Mouse (Mus musculus) kidney, adult 11 months (tissue): ENCODE measurements at regions not wholly inside any gene's neighbourhood (a gene's known extent, or its start where the extent isn't known, plus 50 kb on each side); places are given as distances from the start of the nearest gene placed in this dataset.

ENCODE experiments used
- DNase-seq: peaks from one replicate; pipeline ENCODE4 v3.0.0; 2022

DNA sequence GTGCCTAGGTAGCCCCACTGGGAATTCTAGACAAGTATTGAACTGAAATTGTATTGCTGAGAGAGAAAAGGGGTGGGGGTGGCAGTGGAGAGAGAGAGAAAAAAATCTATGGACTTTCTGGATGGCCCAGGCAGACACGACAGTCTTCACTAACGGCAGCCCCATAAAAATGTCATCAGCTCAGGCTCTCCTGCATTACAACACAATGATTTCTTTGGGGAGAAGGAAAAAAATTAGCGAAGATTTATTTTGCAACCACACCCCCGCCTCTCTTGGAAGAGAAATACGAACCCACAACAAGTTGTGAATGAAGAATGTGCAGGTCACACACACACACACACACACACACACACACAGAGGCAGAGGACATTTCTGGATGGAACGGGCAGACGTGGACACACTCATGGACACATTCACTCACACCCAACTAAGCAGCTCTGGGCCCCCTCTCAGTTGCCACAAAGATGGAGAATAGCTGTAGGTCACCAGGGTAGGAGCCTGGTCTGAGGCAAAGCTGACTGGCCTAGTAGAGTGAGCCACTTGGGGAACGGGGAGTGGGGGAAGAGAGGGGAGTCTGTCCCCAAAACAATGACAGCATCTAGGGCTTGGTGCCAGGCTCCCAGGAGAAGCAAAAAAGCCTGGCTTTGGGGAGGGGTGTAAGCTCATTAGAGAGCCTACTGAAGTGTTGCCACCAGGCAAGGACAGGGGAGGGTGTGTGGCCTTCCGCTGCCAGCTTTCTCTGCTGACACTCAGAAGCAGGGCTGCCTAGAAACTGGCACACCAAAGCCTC is 201.0 kb downstream of the Sox9 start:
- DNase-seq: no peak

DNA sequence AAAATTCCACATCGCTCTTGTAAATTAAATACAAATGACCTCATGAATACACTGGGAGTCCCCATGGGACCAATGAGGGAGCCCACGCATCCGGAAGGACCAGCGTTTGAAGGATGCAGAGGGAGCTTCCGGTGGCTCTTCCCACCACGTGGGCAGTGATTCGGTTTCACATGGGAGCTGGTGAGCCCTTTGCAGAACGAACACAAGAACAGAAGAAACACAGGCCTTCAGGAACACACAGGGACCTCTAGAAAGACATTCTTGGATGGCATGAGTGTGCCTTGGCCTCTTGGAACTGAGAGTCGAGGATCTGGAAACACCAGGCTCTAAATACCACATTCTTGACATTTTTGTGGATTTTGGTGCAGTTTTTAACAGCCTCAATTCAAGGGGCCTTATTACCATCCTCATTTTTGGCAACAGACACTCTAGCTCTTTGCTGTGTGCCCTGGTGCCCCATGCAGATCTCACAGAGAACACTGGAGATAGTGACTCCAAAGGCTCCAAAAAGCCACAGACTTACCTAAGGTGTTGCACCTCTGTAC is 204.1 kb downstream of the Sox9 start:
- no peak for DNase-seq

DNA sequence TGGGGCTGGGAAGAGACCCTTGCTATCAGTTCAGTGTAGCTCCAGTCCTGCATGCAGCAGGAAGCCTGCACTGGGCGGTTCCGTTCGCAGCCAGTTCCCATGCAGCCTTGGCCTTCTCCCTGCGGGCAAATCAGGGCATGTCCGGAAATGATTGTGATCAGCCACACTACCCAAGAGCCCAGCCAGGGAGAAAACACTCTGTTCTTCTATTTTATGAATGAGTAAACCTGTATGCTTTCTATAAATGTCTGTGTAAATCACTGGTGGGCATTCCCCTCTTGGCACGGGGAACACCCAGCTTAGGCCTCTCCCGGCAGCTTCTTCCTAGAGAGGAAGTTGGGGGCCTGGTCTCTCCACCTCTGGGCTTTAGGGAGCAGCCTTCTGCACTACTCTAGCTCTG is 205.8 kb downstream of the Sox9 start:
- DNase-seq: no peak

DNA sequence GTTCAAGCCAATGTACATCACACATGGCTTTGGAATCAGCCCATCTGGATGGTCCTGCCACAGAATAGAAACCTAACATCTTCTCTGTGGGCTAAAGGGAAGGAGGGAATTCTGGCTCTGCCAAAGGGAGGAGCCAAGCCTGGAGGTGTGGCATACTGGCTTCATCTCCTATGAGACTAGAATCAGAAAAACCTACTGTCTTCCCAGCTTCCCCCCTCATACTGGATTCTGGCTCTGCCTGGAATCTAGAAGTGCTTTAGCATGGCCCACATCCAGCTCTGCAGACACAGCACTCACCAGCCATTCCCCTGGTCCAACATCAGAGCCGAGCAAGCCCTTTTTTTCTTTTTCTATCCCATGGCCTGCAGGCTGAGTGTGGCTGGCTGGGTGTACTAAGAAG is 206.9 kb downstream of the Sox9 start:
- DNase-seq: no peak

DNA sequence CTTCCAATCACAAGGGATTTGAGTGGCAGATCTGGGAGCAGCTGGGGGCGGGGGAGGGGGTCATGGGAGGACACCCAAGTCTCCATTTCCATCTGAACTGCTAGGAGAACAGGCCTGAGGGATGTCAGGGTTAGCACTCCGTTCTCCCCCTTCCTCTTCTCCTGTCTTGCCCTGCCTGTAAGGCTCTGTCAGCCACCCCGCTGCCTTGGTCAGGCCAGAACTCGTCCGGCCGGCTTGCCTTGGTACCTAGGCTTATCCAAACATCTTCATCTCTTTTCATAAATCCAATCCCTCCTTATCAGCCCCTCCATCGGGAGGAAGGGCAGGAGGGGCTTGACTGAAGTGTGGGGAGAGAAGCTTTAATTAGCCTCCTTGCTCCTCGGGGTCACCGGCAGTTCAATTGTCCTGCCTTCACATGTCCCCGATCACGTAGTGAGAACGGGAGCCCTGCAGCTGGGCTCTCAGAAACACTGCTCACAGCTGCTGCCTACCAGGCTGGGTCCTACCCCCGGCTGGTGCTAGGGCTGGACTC is 208.0 kb downstream of the Sox9 start:
- no peak for DNase-seq

DNA sequence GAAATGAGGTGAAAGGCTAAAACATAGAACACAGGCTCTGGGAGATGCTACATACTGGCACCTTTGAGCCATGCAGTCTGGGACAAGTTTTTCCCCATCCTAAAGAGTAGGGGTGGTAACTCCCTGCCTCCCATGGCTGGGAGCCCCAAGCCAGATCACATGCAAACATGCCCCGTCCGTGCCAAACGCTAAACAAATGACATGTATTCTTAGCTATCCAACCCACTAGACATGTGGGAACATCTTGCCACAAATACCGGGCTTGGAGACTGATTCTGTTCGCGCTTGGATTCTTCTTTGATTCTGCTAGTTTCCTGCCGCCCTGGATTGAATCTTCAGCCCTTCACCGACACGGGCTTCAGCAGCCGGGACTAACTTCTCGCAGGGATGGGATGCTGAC is 208.7 kb downstream of the Sox9 start:
- no peak for DNase-seq

DNA sequence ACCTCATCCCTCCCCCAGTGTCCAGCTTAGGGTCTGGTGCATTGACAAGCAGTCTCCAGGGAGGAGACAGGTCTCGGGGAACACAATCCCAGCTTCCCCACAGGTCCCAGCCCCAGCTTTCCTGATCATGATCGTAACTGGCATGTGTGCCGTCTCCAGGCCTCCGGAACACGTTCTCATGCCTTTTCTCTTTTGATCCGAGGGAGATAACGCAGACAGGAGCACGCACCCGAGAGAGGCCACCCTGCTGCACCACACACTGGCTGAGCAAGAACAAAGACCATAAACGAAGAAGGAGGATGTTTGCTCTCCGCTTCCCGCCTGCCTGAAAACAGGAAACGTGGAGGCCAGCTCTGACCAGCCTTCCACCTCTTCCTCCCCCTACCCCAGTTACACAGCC is 209.8 kb downstream of the Sox9 start:
- no peak for DNase-seq

DNA sequence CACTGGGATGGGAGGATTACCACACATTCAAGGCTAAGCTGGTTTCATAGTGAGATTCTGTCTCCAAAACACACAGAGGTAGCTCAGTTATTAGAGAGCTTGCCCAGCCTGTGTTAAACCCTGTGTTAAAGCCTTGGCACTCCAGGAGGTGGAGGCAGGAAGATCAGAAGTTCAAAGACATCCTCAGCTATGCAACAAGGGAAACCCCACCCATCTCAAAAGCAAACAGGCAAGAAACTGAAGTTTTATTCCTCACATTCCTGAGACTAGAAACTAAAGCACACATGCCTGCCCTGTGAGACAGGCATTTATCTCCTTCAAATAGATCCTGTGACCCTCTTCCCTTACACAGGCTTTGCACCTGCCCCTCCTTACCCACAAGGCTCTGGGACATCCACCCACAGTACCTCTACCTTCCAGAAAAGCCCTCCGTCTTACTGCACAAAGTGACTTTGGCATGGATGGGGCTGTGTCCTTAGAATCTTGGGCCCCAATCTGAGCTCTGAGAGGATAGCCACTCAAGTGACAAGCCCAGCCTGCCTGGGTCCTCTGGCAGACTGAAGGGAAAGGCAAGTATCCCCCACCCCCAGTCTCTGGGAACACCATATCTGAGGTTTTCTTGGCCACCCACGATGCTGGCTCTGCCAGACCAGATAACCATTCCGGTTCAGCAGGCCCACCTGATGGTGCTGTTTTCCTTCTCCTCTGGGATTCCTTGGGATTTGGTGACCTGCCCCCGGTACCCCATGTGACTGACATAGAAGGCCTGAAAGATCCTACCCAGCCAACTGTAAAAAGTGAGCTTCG is 217.0 kb downstream of the Sox9 start:
- DNase-seq: no peak

DNA sequence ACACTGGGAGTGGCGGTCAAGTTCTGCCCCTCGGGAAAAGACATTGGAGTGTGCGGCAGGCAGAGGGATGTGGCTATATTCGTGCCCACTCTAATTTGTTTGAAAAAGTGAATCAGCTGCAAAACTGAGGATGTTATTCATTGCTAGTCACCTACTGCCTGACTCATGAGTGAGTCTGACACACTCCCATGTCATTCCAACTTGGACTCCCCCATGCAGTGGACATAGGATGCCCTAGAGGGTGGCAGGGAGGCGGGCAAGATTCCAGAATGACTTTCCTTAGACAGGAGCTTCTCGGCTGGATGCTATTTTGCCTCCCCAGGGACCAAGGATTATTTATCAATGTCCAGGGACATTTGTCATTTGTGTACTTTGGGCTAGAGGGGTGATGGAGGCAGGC is 219.0 kb downstream of the Sox9 start:
- no peak for DNase-seq

DNA sequence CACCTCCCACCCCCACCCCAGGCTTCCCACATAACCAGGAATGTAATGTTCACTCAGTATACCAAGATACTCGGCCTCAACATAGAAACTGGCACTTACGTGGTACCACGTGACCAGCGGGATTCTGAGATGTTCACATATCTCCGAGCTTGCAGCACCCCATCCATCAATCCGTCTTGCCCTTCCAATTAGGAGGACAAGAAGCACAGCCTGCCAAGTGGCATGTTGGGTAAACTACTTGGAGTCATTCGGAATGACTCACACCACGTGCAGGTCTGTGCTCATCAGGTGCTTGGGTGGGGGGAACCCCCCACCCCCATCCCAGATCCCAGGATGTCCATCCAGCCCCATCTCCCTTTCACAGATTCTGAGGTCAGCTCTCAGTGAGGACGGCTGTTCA is 223.9 kb downstream of the Sox9 start:
- DNase-seq: no peak

DNA sequence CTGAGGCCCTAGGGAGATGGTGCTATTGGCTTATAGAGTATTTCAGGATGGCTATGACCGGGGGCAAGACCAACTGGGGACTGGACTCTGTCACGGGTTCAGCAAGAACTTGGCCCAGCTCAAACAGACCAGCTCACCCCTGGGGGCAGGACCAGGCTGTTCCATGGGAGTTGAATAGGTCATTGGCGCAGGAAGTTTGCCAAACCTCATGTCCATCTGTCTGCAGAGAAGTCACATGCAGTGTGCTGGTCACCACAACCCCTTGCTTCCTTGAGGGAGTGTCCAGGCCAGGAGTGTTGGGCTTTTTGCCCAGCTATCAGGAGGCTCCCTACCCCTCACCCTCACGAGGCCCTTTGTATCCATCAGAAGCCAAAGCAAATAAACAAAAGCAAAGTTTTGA is 226.5 kb downstream of the Sox9 start:
- DNase-seq: peak; percentile 74

DNA sequence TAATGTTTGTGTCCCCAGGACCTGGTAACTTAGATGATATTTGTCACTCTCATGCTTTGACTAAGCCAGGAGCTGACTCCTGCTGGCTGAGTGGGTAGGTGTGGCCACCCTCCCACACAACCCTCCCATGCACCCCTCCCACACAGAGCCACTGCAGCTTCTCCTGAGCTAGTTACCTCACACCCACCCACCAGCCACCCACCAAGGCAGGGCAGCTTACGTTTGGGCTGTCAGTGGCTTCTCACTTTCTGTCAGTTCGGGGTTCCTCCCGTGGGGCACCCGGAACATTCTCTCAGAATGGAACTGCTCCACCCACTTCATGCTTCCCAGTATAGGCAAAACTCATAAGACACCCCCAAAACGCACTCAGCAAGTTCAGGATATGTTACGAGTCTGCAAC is 227.4 kb downstream of the Sox9 start:
- DNase-seq: no peak

DNA sequence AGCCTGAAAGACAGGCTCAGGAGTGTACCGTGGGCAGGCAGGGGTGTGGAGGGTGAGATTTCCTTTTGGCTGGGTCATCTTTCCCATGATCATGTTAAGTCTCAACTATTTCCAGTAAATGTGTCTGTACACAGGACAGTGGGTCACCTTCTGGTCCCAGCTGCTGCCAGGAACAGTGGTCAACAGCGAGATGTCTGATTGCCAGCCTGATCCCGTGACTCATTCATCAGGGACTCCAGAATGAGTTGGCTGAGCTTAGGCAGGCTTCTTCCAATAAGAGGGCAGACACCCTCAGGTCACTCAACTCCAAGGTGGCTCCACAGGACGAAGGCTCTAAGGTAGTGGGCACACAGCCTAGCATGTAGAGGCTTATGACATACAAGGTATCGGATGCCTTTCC is 228.9 kb downstream of the Sox9 start:
- peak; percentile 4 for DNase-seq

DNA sequence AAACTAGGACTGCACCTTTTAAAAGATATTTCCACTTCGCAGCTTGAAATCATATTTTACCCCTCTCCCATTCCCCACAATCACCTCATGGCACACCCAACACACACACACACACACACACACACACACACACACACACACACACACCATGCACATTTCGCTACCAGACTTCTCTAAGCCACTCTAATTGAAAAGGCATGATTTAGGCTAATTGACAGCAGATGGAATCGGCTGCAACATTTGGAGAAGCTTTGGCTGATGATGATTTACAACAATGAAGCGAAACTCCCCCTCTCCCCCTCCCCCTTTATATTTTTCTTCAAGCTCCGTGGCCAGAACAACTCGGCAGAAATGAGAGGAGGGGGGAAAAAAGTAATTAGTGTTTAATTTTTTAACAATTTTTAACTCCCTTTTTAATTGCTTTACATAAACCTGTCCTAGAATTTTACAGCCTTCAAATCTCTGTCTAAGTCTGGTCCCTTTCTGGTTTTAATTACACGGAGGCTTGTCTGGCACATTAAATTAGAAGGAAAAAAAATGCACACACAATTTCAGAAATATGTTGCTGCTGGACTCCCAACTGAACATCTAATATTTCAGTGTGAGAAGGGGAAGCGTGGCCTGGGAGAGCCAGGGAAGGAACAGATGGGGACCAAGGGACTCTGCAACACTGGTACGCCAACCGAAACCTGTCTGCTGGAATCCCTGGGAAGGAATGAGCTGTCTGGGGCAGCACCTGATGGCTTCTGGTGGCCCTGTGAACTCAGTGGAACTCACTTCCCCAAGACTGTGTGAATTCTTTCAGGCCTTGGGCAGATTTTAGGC is 232.4 kb downstream of the Sox9 start:
- DNase-seq: no peak

DNA sequence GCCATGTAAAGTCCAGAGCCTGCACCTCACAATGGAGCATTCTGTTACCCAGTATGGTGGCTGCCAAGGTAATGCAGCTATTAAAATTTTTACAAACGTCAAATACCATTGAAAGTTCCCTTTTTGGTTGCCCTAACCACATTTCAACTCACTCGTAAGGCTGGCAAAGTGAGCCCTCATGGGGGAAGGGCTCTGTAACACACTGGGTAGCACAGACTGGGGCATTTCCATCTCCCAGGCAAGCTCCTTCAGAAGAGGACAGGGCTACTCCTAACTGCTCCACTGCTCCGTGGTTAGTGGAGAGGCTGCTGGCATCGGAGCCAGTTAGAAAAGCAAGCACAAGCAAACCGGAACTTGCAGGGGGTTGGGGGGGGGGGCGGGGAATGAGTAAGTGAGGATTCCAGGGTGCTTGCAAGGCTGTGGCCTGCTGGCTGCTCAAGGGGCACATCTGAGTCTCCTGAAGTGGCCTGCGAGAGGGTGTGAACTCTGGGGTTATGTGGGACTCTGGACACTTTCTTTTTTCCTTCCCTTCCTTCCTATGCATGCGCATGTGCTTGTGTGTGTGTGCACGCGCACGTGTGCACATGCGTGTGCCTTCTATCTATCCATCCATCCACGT is 233.8 kb downstream of the Sox9 start:
- DNase-seq: no peak

DNA sequence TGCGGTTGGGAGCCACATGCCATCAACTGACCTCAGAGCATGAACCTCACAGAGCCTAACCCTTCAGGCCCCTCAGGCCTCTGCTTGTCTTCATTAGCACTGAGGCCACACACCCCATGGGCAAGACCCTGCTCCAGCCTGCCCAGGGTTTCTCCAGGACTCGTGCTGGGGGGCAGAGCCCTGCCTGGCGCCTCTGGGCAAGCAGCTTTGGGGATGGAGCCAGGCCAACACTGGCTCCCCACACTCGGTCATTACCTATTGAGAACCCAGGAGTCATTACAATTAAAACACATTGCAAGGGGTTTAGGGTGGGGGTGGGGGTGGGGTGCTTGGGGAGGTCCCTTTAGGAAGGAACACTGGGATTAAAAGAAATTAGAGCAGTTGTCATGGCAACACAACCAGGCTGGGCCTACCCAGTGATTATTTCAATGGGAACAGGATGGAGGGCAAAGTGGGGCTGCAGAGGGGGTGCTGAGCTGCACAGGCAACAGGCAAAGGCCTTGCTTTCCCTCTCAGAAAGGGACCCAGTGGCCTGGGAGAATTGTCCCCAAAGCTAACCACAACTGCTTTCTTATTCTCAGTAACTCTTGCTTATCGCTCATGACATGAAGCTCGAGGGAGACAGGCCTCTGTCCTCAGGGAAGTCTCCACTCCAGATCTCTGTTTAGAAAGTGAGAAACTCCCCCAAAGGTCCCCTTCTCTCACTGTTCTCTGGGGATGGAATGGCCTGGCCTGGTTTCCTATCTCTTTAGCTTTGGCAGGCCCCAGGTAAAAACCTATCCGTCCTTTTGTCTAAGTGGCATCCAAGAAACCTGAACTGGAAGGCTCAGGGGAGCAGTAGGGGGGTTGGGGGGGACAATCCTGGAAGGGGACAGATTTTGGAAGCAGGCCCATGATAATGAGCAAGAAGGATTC is 235.0 kb downstream of the Sox9 start:
- DNase-seq: no peak

DNA sequence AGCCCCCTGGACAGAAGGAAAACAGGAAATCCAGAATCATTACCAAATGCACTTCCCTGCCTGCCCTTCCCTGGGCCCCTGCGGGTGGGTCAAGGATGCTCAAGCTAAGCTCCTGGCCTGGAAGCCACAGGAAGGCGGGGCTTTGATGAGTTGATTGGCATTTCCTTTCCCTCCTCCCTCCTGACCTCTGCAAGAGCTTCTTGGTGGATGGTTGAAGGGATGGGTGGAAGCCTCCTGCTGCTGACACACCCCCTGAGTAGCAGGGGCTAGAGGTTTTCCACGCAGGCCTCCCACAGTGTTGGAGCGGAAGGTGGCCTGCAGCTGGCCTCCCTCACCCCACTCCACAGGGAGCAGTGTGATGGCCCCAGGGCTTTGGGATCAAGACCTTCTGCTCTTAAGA is 239.5 kb downstream of the Sox9 start:
- peak; percentile 32 for DNase-seq

DNA sequence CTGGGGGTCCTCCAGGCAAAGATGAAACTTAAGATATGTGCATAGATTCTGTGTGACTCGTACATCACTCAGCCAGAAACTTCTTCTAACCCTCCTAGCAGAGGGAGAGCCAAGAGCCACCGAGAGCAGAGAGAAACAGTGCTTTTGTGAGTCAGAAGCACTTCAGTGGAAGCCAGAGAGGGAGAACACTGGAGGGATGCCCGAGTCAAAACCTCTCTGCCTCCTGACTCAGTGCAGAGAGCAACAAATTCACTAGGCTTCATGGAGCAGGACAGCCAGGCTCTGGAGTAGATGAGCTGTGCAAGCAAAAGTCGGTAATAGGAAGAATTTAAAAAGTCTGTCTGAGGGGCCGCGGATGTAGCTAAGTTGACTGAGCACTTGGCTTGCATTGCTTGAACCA is 245.0 kb downstream of the Sox9 start:
- no peak for DNase-seq

DNA sequence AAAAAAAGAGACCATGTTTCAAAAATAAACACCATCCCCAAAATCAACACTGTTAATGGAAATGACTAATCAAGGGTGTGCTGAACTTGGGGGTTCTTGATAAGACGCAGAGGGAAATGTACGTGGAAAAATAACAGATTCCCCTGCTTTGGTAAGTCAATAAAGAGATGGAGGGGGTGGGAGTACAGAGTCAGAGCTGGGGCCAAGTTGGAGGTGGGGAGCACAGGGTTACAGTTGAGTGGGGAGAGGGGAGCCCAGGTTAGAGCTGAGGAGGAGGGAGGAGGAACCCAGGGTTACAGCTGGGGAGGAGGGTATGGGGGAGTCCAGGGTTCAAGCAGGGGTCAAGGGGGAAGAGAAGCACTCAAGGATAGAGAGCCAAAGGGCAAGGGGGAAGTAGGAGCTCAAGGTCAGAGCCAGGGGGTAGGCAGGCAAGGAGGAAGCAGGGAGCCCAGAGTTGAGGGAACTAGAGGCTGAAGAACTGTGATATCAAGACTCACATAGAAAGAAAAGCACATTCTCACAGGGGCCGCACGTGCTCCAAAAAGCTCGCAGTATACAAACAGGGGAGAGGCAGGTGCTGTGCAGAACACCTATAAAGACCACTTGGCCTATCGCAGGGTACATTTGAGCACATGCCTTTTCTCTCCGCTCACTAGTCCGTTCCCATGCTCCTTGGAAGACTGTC is 246.4 kb downstream of the Sox9 start:
- no peak for DNase-seq

DNA sequence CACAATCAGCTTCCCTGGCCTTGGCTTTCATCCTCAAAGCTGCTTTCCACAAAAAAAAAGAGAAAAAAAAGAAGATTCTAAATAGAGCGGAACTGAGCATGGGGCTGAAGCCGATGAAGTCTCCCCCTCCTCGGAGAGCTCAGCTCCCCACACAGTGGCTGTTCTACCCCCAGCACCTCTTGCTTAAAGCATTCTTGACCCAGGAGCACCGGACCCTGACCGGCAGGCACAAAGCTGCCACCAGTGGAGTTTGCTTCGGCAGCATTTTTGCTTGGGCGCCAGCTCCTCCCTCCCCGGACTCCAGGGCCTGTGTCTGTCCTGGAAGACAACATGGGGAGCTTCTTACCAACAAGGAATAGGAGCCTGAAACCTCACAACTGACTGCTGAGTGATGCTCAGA is 249.4 kb downstream of the Sox9 start:
- DNase-seq: peak; percentile 70
